Mouse (Mus musculus): Measurements from ENCODE around the gene Hist1h3f.

DNA sequence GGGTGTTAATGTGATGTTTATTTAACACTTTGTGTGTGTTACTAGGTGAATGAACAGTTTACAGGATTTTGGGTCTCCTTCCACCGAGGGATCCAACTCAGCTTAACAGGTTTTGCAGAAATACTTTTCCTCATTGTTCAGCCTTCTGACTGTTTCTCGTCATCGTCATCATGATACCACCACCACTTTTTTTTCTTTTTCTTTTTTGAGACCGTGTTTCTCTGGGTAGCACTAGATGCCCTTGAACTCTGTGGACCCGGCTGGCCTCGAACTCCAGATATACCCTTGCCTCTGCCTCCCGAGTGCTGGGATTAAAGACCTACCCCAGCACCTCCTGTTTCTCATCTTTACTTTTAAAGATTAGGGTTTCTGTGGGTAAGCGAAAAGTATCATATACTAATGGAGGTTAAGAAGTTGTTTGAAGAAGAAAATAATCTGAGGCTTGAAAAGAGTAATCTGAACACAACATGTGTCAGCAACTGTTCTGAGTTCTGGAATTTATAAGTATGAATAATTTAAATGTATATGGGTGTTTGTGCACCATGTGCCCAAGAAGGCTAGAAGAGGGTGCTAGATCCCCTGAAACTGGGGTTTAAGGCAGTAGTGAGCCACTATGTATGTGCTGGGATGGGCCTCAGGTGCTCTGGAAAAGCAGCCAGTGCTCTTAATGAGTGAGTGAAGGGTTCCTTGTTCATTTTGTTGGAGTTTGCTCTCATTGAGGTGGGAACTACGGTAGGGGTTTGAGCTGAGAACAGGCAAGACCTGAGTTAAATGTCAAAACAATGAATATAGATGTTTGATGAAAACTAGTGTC lies 11.4 kb upstream of the Hist1h3f start:
- TF ChIP-seq CTCF (IDR thresholded peaks at IDR 0.05; ENCODE audit: low read depth) (no peak), EP300 (IDR thresholded peaks at IDR 0.05; ENCODE audit: low read depth) (no peak)
